Mouse (Mus musculus) spleen, adult 2 months (tissue): Measurements from ENCODE around the gene D230025D16Rik. TPM values are rescaled to one million over a fixed set of nuclear protein-coding genes. Genes with fewer than 3 reads are reported as not detected.

Experiments
- DNase-seq, 2 experiments: peaks; one replicate each; pipeline versions ENCODE4 v3.0.0 to v3.0.0-alpha.2; 2012 to 2021; ENCODE audit warnings: low spot score in 2 of 2, low read depth in 1 of 2
- H3K27ac ChIP-seq: fragments of 200-500 bp; 2 replicates; pipeline ENCODE4 v1.5.1; 2012; ENCODE audit warnings: low read length, inconsistent platforms; ENCODE audit not compliant: insufficient read depth
- H3K27me3 ChIP-seq: fragments of 200-500 bp; 2 replicates; pipeline ENCODE4 v1.6.1; 2012; ENCODE audit warnings: mild to moderate bottlenecking, moderate library complexity, low read length, inconsistent platforms; ENCODE audit not compliant: control insufficient read depth, insufficient read depth
- H3K36me3 ChIP-seq: fragments of 200-500 bp; 2 replicates; pipeline ENCODE4 v1.6.1; 2012; ENCODE audit warnings: mild to moderate bottlenecking, low read length, inconsistent platforms; ENCODE audit not compliant: control insufficient read depth, insufficient read depth
- H3K4me1 ChIP-seq: fragments of 200-500 bp; 2 replicates; pipeline ENCODE4 v1.6.1; 2011; ENCODE audit warnings: inconsistent platforms; ENCODE audit not compliant: control insufficient read depth, insufficient read depth, insufficient read length
- H3K4me3 ChIP-seq: fragments of 200-500 bp; 2 replicates; pipeline ENCODE4 v1.5.1; 2011; ENCODE audit warnings: mild to moderate bottlenecking, inconsistent platforms; ENCODE audit not compliant: insufficient read depth, insufficient read length; ENCODE audit errors: extremely low read depth
- CTCF ChIP-seq: fragments of 200-500 bp; IDR thresholded peaks from 2 replicates; pipeline ENCODE4 v1.5.1; 2011; ENCODE audit warnings: mild to moderate bottlenecking, inconsistent platforms; ENCODE audit not compliant: insufficient read depth, insufficient read length, insufficient replicate concordance; ENCODE audit errors: extremely low read depth
- POLR2A ChIP-seq: fragments of 200-500 bp; IDR thresholded peaks from 2 replicates; pipeline ENCODE4 v1.6.1; 2011; ENCODE audit warnings: low read depth, low read length, inconsistent platforms
- WGBS: fragments of 180-500 bp; shearing (Covaris S2); methylation state at CpG from one replicate; pipeline ENCODE4 v1.1.7; 2018; 5-methylcytosine and 5-hydroxymethylcytosine counted together
- polyA plus RNA-seq: library from polyadenylated mRNA; depleted of rRNA; stranded (reverse); fragments of >200 nt; gene quantifications from 2 replicates; pipeline ENCODE4 v1.2.3, GENCODE M21; 2012

Gene D230025D16Rik
- polyA plus RNA-seq, 1 experiment = 13.6 TPM

- Histone ChIP-seq H3K27ac (no peak overlapping the region), H3K4me1 (peaks cover 33% of the 10 kb centered on the region), H3K4me3 (no peak overlapping the region), H3K27me3 (no peaks in the 10 kb centered on the region), H3K36me3 (no peaks in the 10 kb centered on the region; the same call in 1 of the 2 replicates)
- WGBS = 87% methylated on average over 7 of the region's 7 CpGs
- TF ChIP-seq POLR2A = no peak
- TF ChIP-seq CTCF = no peak
- no peak for DNase-seq
Measured at GRCm38 (mm10) chr8:105257318-105258114, 32.6 kb downstream of the D230025D16Rik start.

GRCm38 (mm10) chr8:105258911-105259720 is 34.2 kb downstream of the D230025D16Rik start:
- TF ChIP-seq POLR2A = no peak
- TF ChIP-seq CTCF = no peak
- peak overlapping the region; percentile 26; the same call in 1 of the 2 replicates for H3K4me3 ChIP-seq
- 53% methylated on average over 55 of the region's 55 CpGs for WGBS
- no peaks in the 10 kb centered on the region; the same call in 1 of the 2 replicates for H3K36me3 ChIP-seq
- no peak for DNase-seq
- H3K4me1 ChIP-seq = peaks cover 29% of the 10 kb centered on the region
- H3K27me3 ChIP-seq = no peaks in the 10 kb centered on the region
- no peak overlapping the region for H3K27ac ChIP-seq

GRCm38 (mm10) chr8:105259721-105260320 is 34.9 kb downstream of the D230025D16Rik start:
- no peak overlapping the region for H3K27ac ChIP-seq
- peak overlapping the region; percentile 36; the same call in 1 of the 2 replicates for H3K4me3 ChIP-seq
- no peaks in the 10 kb centered on the region for H3K27me3 ChIP-seq
- H3K36me3 ChIP-seq = no peaks in the 10 kb centered on the region; the same call in 1 of the 2 replicates
- TF ChIP-seq POLR2A (no peak), CTCF (peak; percentile 92)
- 3% methylated on average over 30 of the region's 30 CpGs for WGBS
- H3K4me1 ChIP-seq = peaks cover 23% of the 10 kb centered on the region
- peak; percentile 45 to 66 for DNase-seq

GRCm38 (mm10) chr8:105260371-105261099 is 35.6 kb downstream of the D230025D16Rik start:
- Histone ChIP-seq H3K27ac (no peak overlapping the region), H3K4me1 (peaks cover 20% of the 10 kb centered on the region), H3K36me3 (no peaks in the 10 kb centered on the region; the same call in 1 of the 2 replicates), H3K27me3 (no peaks in the 10 kb centered on the region), H3K4me3 (no peak overlapping the region)
- TF ChIP-seq POLR2A = no peak
- TF ChIP-seq CTCF = no peak
- DNase-seq = no peak
- WGBS = 86% methylated on average over 7 of the region's 7 CpGs

GRCm38 (mm10) chr8:105261326-105261980 is 36.5 kb downstream of the D230025D16Rik start:
- Histone ChIP-seq H3K27ac (no peak overlapping the region), H3K27me3 (no peaks in the 10 kb centered on the region), H3K4me3 (no peak overlapping the region)

More at GRCm38 (mm10) chr8:105261326-105261980, 36.5 kb downstream of the D230025D16Rik start:
- Histone ChIP-seq H3K36me3 (no peaks in the 10 kb centered on the region; the same call in 1 of the 2 replicates), H3K4me1 (peaks cover 20% of the 10 kb centered on the region)
- TF ChIP-seq POLR2A (no peak), CTCF (no peak)
- 92% methylated on average over 12 of the region's 12 CpGs for WGBS
- no peak for DNase-seq
